Mouse (Mus musculus): ENCODE measurements at regions not wholly inside any gene's neighbourhood (a gene's known extent, or its start where the extent isn't known, plus 50 kb on each side); places are given as distances from the start of the nearest gene placed in this dataset.

- TF ChIP-seq FLI1 (IDR thresholded peaks at IDR 0.05; ENCODE audit: low read length) = no peak
- TF ChIP-seq GATA1 (IDR thresholded peaks at IDR 0.05; ENCODE audit: borderline replicate concordance, low read length) = no peak
Measured at GRCm38 (mm10) chr8:35935034-35935433, 169.4 kb downstream of the Gm19410 start.
